In the genomic region with DNA sequence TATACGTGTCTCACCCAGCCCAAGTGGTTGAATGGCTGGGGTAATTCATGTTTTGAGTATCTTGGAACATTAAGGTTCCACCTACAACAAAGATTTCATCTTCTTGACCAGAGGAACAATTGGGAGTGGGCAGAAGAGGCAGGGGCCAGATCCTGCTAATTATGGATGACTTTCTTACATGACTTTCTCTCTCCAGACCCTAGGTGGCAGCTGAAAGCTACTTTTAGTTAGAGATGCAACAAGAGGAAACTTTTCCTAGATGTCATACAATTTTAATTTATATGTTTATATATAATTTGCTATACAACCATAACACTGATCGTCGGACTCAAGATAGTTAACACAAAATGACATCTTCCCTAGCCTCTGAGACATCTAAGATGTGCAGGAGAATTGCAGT, we compare ENCODE assay signal across 21 mouse cellular contexts. TPM values are rescaled to one million over a fixed set of nuclear protein-coding genes. Genes with fewer than 3 reads are reported as not detected.
DNase-seq lines count a peak whose midpoint lies in the region; ATAC-seq and TF ChIP-seq lines count a peak whose summit lies in the region.
"Had no signal": no experiment of that assay in that cellular context is flagged by ENCODE, and none has a peak within 500 bp of the region (broad histone marks: within the 10 kb centered on the region; RNA-seq: fewer than 3 reads in every experiment).

No protein-coding gene starts in this region.

- H3K27ac ChIP-seq in intestine, postnatal 0 days (ENCODE audit: low read depth, low read length), result no peak overlapping the region
- no peak overlapping the region for H3K27ac ChIP-seq in intestine, embryonic 15.5 days
- no peak overlapping the region for H3K27ac ChIP-seq in midbrain, embryonic 14.5 days (replicated peaks; ENCODE audit: low read depth, low read length)
- no peak overlapping the region for H3K27ac ChIP-seq in midbrain, embryonic 16.5 days (ENCODE audit: low read length)
- H3K27ac ChIP-seq in kidney, embryonic 16.5 days (ENCODE audit: low read length), result no peak overlapping the region
- H3K27ac ChIP-seq: embryonic facial prominence, embryonic 12.5 days; hindbrain, embryonic 12.5 days; kidney, embryonic 15.5 days; limb, embryonic 15.5 days; neural tube, embryonic 13.5 days had no signal

- 0 out of 2 replicates have a peak, but pooled peaks cover 3% of the 10 kb centered on the region for H3K27me3 ChIP-seq in intestine, postnatal 0 days (replicated peaks; ENCODE audit: control insufficient read depth, insufficient read depth, low read length)
- H3K27me3 ChIP-seq in intestine, embryonic 15.5 days (replicated peaks), result no peaks in the 10 kb centered on the region
- H3K27me3 ChIP-seq in midbrain, embryonic 14.5 days (ENCODE audit: control insufficient read depth, insufficient read depth, low read length), result no peaks in the 10 kb centered on the region
- no peaks in the 10 kb centered on the region for H3K27me3 ChIP-seq in midbrain, embryonic 16.5 days (ENCODE audit: control insufficient read depth, insufficient read depth, low read depth, low read length)
- H3K27me3 ChIP-seq in kidney, embryonic 16.5 days (ENCODE audit: insufficient read depth, low read length), result 0 out of 2 replicates have a peak, but pooled peaks cover 5% of the 10 kb centered on the region
- H3K27me3 ChIP-seq: embryonic facial prominence, embryonic 12.5 days; kidney, embryonic 15.5 days; limb, embryonic 15.5 days; neural tube, embryonic 13.5 days had no signal

- no peaks in the 10 kb centered on the region for H3K9me3 ChIP-seq in intestine, postnatal 0 days (ENCODE audit: control insufficient read depth)
- no peaks in the 10 kb centered on the region for H3K9me3 ChIP-seq in intestine, embryonic 15.5 days
- H3K9me3 ChIP-seq in midbrain, embryonic 14.5 days (ENCODE audit: control insufficient read depth, low read length), result no peaks in the 10 kb centered on the region
- no peaks in the 10 kb centered on the region for H3K9me3 ChIP-seq in midbrain, embryonic 16.5 days (replicated peaks; ENCODE audit: control insufficient read depth, low read length, poor library complexity, severe bottlenecking)
- no peaks in the 10 kb centered on the region for H3K9me3 ChIP-seq in kidney, embryonic 16.5 days (ENCODE audit: low read length)
- H3K9me3 ChIP-seq: embryonic facial prominence, embryonic 12.5 days; hindbrain, embryonic 12.5 days; kidney, embryonic 15.5 days; limb, embryonic 15.5 days; neural tube, embryonic 13.5 days had no signal

- no peak overlapping the region for H3K9ac ChIP-seq in intestine, postnatal 0 days (ENCODE audit: low read depth, low read length)
- H3K9ac ChIP-seq in intestine, embryonic 15.5 days, result no peak overlapping the region
- no peak overlapping the region for H3K9ac ChIP-seq in midbrain, embryonic 14.5 days (replicated peaks; ENCODE audit: low read length)
- H3K9ac ChIP-seq in midbrain, embryonic 16.5 days (ENCODE audit: low read depth, low read length), result no peak overlapping the region
- no peak overlapping the region for H3K9ac ChIP-seq in kidney, embryonic 16.5 days (replicated peaks; ENCODE audit: low read length)
- H3K9ac ChIP-seq: embryonic facial prominence, embryonic 12.5 days; hindbrain, embryonic 12.5 days; kidney, embryonic 15.5 days; limb, embryonic 15.5 days; neural tube, embryonic 13.5 days had no signal

- no peak overlapping the region for H3K4me3 ChIP-seq in intestine, postnatal 0 days (ENCODE audit: low read depth, low read length)
- H3K4me3 ChIP-seq in intestine, embryonic 15.5 days (replicated peaks), result no peak overlapping the region
- H3K4me3 ChIP-seq in midbrain, embryonic 14.5 days (replicated peaks; ENCODE audit: low read depth, low read length), result no peak overlapping the region
- no peak overlapping the region for H3K4me3 ChIP-seq in midbrain, embryonic 16.5 days (ENCODE audit: low read depth, low read length)
- no peak overlapping the region for H3K4me3 ChIP-seq in kidney, embryonic 16.5 days (ENCODE audit: low read length)
- H3K4me3 ChIP-seq: embryonic facial prominence, embryonic 12.5 days; erythroblast, embryonic 14.5 days; hindbrain, embryonic 12.5 days; kidney, embryonic 15.5 days; limb, embryonic 15.5 days; neural tube, embryonic 13.5 days had no signal

- DNase-seq in midbrain, embryonic 14.5 days, result peak; percentile 11
- peak; percentile 63 for DNase-seq in NIH3T3 (ENCODE audit: low read depth)
- DNase-seq in thymus, postnatal 36 days, result no peak
- DNase-seq: adrenal gland, adult 2 months; cerebellum, postnatal 10 days; gastrocnemius, postnatal 25 days; lung, postnatal 4 days; spleen, adult 18-20 months; thymus, adult 2 months had no signal

- H3K36me3 ChIP-seq in intestine, postnatal 0 days (ENCODE audit: control insufficient read depth, insufficient read depth), result no peaks in the 10 kb centered on the region
- no peaks in the 10 kb centered on the region for H3K36me3 ChIP-seq in intestine, embryonic 15.5 days
- H3K36me3 ChIP-seq in midbrain, embryonic 14.5 days (ENCODE audit: control insufficient read depth, insufficient read depth, low read length), result no peaks in the 10 kb centered on the region
- no peaks in the 10 kb centered on the region for H3K36me3 ChIP-seq in midbrain, embryonic 16.5 days (ENCODE audit: control insufficient read depth, insufficient read depth, low read length)
- H3K36me3 ChIP-seq in kidney, embryonic 16.5 days (ENCODE audit: insufficient read depth, low read length), result no peaks in the 10 kb centered on the region
- H3K36me3 ChIP-seq: embryonic facial prominence, embryonic 12.5 days; hindbrain, embryonic 12.5 days; kidney, embryonic 15.5 days; limb, embryonic 15.5 days; neural tube, embryonic 13.5 days had no signal

- 65% methylated on average over 3 of the region's 3 CpGs for WGBS in intestine, postnatal 0 days
- WGBS in intestine, embryonic 15.5 days, result 71% methylated on average over 3 of the region's 3 CpGs
- 86% methylated on average over 3 of the region's 3 CpGs for WGBS in midbrain, embryonic 14.5 days
- WGBS in midbrain, embryonic 16.5 days, result 89% methylated on average over 3 of the region's 3 CpGs
- 79% methylated on average over 3 of the region's 3 CpGs for WGBS in kidney, embryonic 16.5 days

- no peaks in the 10 kb centered on the region for H3K4me1 ChIP-seq in intestine, postnatal 0 days (replicated peaks; ENCODE audit: control insufficient read depth, insufficient read depth, low read length)
- no peaks in the 10 kb centered on the region for H3K4me1 ChIP-seq in intestine, embryonic 15.5 days (replicated peaks)
- no peaks in the 10 kb centered on the region for H3K4me1 ChIP-seq in midbrain, embryonic 14.5 days (ENCODE audit: control insufficient read depth, insufficient read depth, low read length)
- H3K4me1 ChIP-seq in midbrain, embryonic 16.5 days (ENCODE audit: control insufficient read depth, insufficient read depth, low read length), result no peaks in the 10 kb centered on the region
- H3K4me1 ChIP-seq in kidney, embryonic 16.5 days (ENCODE audit: insufficient read depth, low read length), result peaks cover 3% of the 10 kb centered on the region; the same call in 1 of the 2 replicates
- H3K4me1 ChIP-seq: embryonic facial prominence, embryonic 12.5 days; hindbrain, embryonic 12.5 days; limb, embryonic 15.5 days; neural tube, embryonic 13.5 days had no signal

- no peak for ATAC-seq in intestine, postnatal 0 days
- ATAC-seq in intestine, embryonic 15.5 days, result no peak
- ATAC-seq in midbrain, embryonic 14.5 days (ENCODE audit: low FRiP score, low TSS enrichment), result no peak
- ATAC-seq in midbrain, embryonic 16.5 days, result no peak
- ATAC-seq in kidney, embryonic 16.5 days (ENCODE audit: low FRiP score, low TSS enrichment), result no peak
- ATAC-seq: forebrain, embryonic 14.5 days had no signal

- TF ChIP-seq CTCF in intestine, postnatal 0 days (IDR thresholded peaks at IDR 0.05; ENCODE audit: low read depth), result peak; percentile 43

- no peak overlapping the region for H3K4me2 ChIP-seq in intestine, postnatal 0 days (replicated peaks; ENCODE audit: low read depth)
- H3K4me2 ChIP-seq in intestine, embryonic 15.5 days (replicated peaks), result no peak overlapping the region
- H3K4me2 ChIP-seq in midbrain, embryonic 14.5 days (ENCODE audit: low read length), result no peak overlapping the region
- no peak overlapping the region for H3K4me2 ChIP-seq in midbrain, embryonic 16.5 days (ENCODE audit: low read length)
- no peak overlapping the region for H3K4me2 ChIP-seq in kidney, embryonic 16.5 days (replicated peaks; ENCODE audit: low read depth, low read length)
- H3K4me2 ChIP-seq: embryonic facial prominence, embryonic 12.5 days; hindbrain, embryonic 12.5 days; kidney, embryonic 15.5 days; limb, embryonic 15.5 days; neural tube, embryonic 13.5 days had no signal

RNA-seq across cellular contexts. Expression of gene Bola1, which starts 11.7 kb away (rescaled TPM):
- 56.4 and 60.7 TPM in 2 replicates for polyA plus RNA-seq in intestine, postnatal 0 days (2015; fragmentation: Nextera tagmentation; extraction: Ambion mirVana)
- polyA plus RNA-seq in intestine, embryonic 15.5 days (2015; fragmentation: Nextera tagmentation; extraction: Ambion mirVana), result 59.5 and 60.7 TPM in 2 replicates
- polyA plus RNA-seq in midbrain, embryonic 14.5 days (2014; fragmentation: Nextera tagmentation; extraction: Ambion mirVana), result 63.0 and 69.6 TPM in 2 replicates
- polyA plus RNA-seq in midbrain, embryonic 16.5 days (2015; fragmentation: Nextera tagmentation; extraction: Ambion mirVana), result 51.3 and 52.2 TPM in 2 replicates
- polyA plus RNA-seq in kidney, embryonic 16.5 days (2015; fragmentation: Nextera tagmentation; extraction: Ambion mirVana), result 50.1 and 51.3 TPM in 2 replicates

RNA-seq across cellular contexts. Expression of gene Hist2h2ab, which starts 11.8 kb away (rescaled TPM):
- polyA plus RNA-seq in intestine, postnatal 0 days (2015; fragmentation: Nextera tagmentation; extraction: Ambion mirVana), result 0.42 TPM in 1 of 2 replicates, not detected in the other
- polyA plus RNA-seq in intestine, embryonic 15.5 days (2015; fragmentation: Nextera tagmentation; extraction: Ambion mirVana), result 1.1 and 1.6 TPM in 2 replicates
- not detected in 2 replicates for polyA plus RNA-seq in midbrain, embryonic 14.5 days (2014; fragmentation: Nextera tagmentation; extraction: Ambion mirVana)
- not detected in 2 replicates for polyA plus RNA-seq in midbrain, embryonic 16.5 days (2015; fragmentation: Nextera tagmentation; extraction: Ambion mirVana)
- polyA plus RNA-seq in kidney, embryonic 16.5 days (2015; fragmentation: Nextera tagmentation; extraction: Ambion mirVana), result 0.87 TPM in 1 of 2 replicates, not detected in the other
- polyA plus RNA-seq: heart, embryonic 16.5 days; hindbrain, embryonic 12.5 days; limb, embryonic 15.5 days had no signal

RNA-seq across cellular contexts. Expression of gene Hist2h2ac, which starts 12.9 kb away (rescaled TPM):
- 2.3 and 3.4 TPM in 2 replicates for polyA plus RNA-seq in intestine, postnatal 0 days (2015; fragmentation: Nextera tagmentation; extraction: Ambion mirVana)
- 7.6 and 11.1 TPM in 2 replicates for polyA plus RNA-seq in intestine, embryonic 15.5 days (2015; fragmentation: Nextera tagmentation; extraction: Ambion mirVana)
- polyA plus RNA-seq in midbrain, embryonic 14.5 days (2014; fragmentation: Nextera tagmentation; extraction: Ambion mirVana), result 1.7 and 2.8 TPM in 2 replicates
- 0.66 and 0.99 TPM in 2 replicates for polyA plus RNA-seq in midbrain, embryonic 16.5 days (2015; fragmentation: Nextera tagmentation; extraction: Ambion mirVana)
- 7.0 and 7.5 TPM in 2 replicates for polyA plus RNA-seq in kidney, embryonic 16.5 days (2015; fragmentation: Nextera tagmentation; extraction: Ambion mirVana)

RNA-seq across cellular contexts. Expression of gene Hist2h2be, which starts 13.1 kb away (rescaled TPM):
- polyA plus RNA-seq in intestine, postnatal 0 days (2015; fragmentation: Nextera tagmentation; extraction: Ambion mirVana), result 1.5 and 2.2 TPM in 2 replicates
- 5.7 and 7.1 TPM in 2 replicates for polyA plus RNA-seq in intestine, embryonic 15.5 days (2015; fragmentation: Nextera tagmentation; extraction: Ambion mirVana)
- 4.8 and 5.9 TPM in 2 replicates for polyA plus RNA-seq in midbrain, embryonic 14.5 days (2014; fragmentation: Nextera tagmentation; extraction: Ambion mirVana)
- 4.4 and 4.7 TPM in 2 replicates for polyA plus RNA-seq in midbrain, embryonic 16.5 days (2015; fragmentation: Nextera tagmentation; extraction: Ambion mirVana)
- 11.1 and 16.9 TPM in 2 replicates for polyA plus RNA-seq in kidney, embryonic 16.5 days (2015; fragmentation: Nextera tagmentation; extraction: Ambion mirVana)

RNA-seq across cellular contexts. Expression of gene Sv2a, which starts 26.9 kb away (rescaled TPM):
- polyA plus RNA-seq in intestine, postnatal 0 days (2015; fragmentation: Nextera tagmentation; extraction: Ambion mirVana), result 2.3 and 3.5 TPM in 2 replicates
- 6.0 and 7.4 TPM in 2 replicates for polyA plus RNA-seq in intestine, embryonic 15.5 days (2015; fragmentation: Nextera tagmentation; extraction: Ambion mirVana)
- polyA plus RNA-seq in midbrain, embryonic 14.5 days (2014; fragmentation: Nextera tagmentation; extraction: Ambion mirVana), result 91.6 and 120 TPM in 2 replicates
- polyA plus RNA-seq in midbrain, embryonic 16.5 days (2015; fragmentation: Nextera tagmentation; extraction: Ambion mirVana), result 123 and 137 TPM in 2 replicates
- 5.1 TPM in 2 replicates for polyA plus RNA-seq in kidney, embryonic 16.5 days (2015; fragmentation: Nextera tagmentation; extraction: Ambion mirVana)
- polyA plus RNA-seq: erythroblast, embryonic 14.5 days had no signal

Comparison
In these comparisons a context has a peak if more than half of its experiments do, and no peak if none do; other contexts are left out.
1. DNase-seq: peak in midbrain, embryonic 14.5 days (single experiment) and NIH3T3 (single experiment); none in thymus, postnatal 36 days (0 of 2).